Mouse (Mus musculus): Measurements from ENCODE around the gene Olfm4.

DNA sequence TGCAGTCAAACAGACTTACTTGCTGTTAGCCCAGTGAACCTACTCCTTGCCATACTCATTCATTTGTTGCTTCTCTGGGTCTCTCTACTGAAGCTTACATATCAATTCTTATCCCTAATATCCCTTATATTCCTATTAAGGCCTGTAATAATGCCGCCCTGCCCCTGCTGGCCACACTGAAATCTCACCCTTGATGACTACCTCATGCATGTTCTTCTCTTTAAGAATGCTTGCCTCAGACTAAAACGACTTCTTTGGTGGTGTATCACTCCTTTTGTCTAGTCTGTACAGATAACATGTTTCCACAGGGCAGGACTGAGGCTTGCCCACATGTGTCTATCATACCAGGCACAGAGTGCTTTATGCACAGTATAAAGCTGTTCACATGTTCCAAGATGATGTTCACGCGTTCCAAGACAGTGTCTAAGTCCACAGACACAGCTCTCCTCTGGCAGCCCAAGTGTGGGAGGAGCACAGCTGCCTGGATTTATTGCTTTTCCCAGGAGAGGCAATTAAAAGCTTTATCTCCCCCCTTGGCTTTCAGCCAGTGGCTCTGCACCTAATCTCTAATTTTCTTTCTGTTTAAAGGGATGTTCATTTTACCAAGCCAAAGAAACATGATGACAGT, 55.9 kb downstream of the Olfm4 start:
- TF ChIP-seq POLR2A (IDR thresholded peaks at IDR 0.05; ENCODE audit: extremely low read depth, insufficient read depth, low read length) (no peak), CTCF (IDR thresholded peaks at IDR 0.05; ENCODE audit: low read depth, low read length) (no peak)

All from liver, adult 2 months (tissue).